Mouse (Mus musculus) liver, adult 2 months (tissue): ENCODE results near the gene Lmf2.

Experiments
- CTCF ChIP-seq: fragments of 200-500 bp; IDR thresholded peaks from 2 replicates; pipeline ENCODE4 v1.5.1; 2011; ENCODE audit warnings: low read depth, low read length, control low read depth
- POLR2A ChIP-seq: fragments of 200-500 bp; IDR thresholded peaks from 2 replicates; pipeline ENCODE4 v1.6.1; 2011; ENCODE audit warnings: low read length, control low read depth; ENCODE audit not compliant: insufficient read depth; ENCODE audit errors: extremely low read depth

- TF ChIP-seq CTCF (no peak), POLR2A (no peak)
Measured at GRCm38 (mm10) chr15:89372068-89372467, 16.6 kb upstream of the Lmf2 start.
